Mouse (Mus musculus) heart, adult 18-20 months (tissue): ENCODE results near the gene Dnajc11. TPM values are rescaled to one million over a fixed set of nuclear protein-coding genes. Genes with fewer than 3 reads are reported as not detected.
A peak's percentile ranks its signal among the peaks of the same experiment; 100 is the strongest.

Experiments used
- DNase-seq, 2 experiments: peaks; one replicate each; pipeline ENCODE4 v3.0.0; 2021 to 2022; ENCODE audit warnings: mixed read lengths in 1 of 2
- long read RNA-seq, 2 experiments: library from polyadenylated mRNA; stranded (forward); transcript quantifications; one replicate each; pipeline ENCODE4 v2.0.0; 2021
- total RNA-seq, 2 experiments: library from RNA; stranded (reverse); gene quantifications; 2 replicates each; pipeline ENCODE4 v1.2.3; 2021

The Dnajc11 gene
- total RNA-seq = 100 to 1,000 TPM in 1 of 2 experiments, 10 to 100 TPM in 1; 81.4 to 103 TPM
- long read RNA-seq, experiment 1, transcript Dnajc11-201 (16 exons, 3,151 nt) = major isoform, 88 of 114 reads
- long read RNA-seq, experiment 1, partial matches to known transcripts = 5 of 114 reads
- long read RNA-seq, experiment 1, other reads (novel, unspliced or antisense) = 19 of 114 reads
- long read RNA-seq, experiment 2, transcript Dnajc11-201 (16 exons, 3,151 nt) = major isoform, 34 of 54 reads
- long read RNA-seq, experiment 2, partial matches to known transcripts = 1 of 54 reads
- long read RNA-seq, experiment 2, other reads (novel, unspliced or antisense) = 19 of 54 reads

DNA sequence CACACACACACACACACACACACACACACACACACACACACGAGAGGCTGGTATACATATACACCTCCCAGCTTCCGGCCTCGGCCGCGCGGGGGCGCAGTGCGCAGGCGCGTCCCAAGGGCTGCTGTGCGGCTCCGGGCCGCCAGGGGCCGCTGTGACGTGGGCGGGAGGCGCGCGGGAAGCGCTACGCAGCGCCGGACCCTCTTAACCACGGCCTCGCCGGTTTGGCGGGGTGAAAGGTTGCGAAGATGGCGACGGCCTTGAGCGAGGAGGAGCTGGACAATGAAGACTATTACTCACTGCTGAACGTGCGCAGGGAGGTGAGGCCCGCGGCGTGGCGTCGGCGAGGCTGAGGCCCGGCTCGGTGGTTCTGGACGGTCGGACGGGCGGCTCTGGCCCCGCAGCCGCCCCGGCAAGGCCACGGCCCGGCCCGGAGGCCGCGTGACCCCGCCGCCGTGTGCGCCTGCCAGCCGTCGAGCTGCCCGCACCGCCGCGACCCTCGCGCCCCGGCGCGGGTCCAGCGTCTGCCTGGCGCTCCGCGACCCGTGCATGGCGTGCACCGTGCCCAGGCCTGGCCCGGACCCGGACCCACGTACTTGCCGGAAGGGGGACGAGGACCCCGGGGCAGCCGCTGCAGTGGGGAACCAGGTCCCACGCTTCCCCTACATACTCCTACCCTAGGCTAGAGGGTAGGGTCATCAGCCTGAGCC is at the start of gene Dnajc11:
TSS of gene Dnajc11 (plus strand) at position 187 of the 710 bp plus-strand sequence.
- peak; percentile 93 to 95 for DNase-seq

- no peak for DNase-seq
Observed at GRCm38 (mm10) chr4:151893241-151893640, 40.2 kb upstream of the Dnajc11 start.

- DNase-seq = no peak
Observed at GRCm38 (mm10) chr4:151894926-151895325, 38.6 kb upstream of the Dnajc11 start.

DNA sequence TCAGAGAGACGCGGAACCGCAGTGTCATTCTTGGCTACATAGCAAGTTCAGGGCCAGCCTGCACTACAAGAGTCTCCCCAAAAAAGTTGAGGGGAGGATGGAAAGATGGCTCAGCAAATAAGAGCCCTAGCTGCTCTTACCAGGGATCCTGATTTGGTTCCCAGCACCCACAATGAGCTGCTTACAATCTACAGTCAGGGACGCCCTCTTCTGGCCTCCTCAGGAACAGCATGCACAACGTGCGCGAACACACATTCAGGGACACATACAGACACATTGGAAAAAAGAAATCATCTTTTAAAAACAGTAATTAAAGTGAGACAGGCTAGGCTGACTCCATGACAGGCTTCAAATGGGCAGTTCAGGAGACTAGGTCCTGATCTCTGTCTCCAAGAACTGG is 37.9 kb upstream of the Dnajc11 start:
- no peak for DNase-seq

DNA sequence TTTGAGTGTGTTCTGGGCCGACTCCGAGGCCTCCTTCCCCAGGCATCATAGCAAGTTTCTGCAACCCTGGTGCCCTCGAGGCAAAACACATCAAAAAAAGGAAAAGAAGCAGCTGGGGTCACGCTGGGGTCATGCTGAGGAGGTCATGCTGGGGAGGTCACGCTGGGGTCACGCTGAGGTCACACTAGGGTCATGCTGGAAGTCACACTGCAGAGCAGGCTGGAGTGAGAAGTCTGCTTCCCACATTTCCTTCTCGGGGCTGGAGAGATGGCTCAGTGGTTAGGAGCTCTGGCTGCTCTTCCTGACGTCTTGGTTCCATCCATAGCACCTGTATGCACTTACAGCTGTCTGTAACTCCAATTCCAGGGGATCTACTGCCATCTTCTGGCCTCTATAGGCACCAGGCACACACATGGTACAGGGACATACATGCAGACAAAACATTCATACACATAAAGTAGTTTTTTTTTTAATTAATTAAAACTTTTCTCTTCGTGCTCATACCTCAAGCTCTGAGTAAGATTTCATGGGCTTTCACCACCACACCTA is 36.3 kb upstream of the Dnajc11 start:
- no peak for DNase-seq

DNA sequence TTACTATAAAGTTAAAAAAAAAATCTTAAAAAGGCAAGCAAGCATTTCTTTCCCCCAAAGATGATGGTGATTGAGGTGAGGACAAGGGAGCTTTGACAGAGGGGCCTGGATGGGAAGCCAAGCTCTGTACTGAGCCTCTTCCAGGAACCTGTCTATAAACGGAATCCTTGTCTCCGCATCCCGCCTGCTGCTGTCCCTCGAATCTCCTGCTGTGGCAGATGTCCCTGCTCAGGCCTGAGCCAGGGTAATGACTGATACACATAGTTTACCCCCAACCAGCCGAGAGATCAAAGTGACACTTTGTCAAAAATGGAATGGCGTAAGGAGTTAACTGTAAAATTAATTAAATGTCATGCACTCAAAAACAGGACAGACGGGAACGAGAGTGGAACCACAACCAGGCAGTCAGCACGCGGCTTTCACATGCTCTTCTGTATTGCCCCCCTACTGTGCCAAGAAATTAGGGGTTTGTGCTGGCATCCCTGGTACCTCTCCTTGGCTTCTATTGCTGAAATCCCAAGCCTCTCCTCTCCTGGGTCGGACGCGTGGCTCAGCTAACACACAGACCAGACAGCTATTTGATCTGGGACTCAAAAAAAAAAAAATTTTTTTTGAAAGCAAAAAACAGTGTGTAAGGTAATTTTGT is 34.8 kb upstream of the Dnajc11 start:
- DNase-seq = peak; percentile 18 to 42

- no peak for DNase-seq
Observed at GRCm38 (mm10) chr4:151899707-151900384, 33.6 kb upstream of the Dnajc11 start.

- no peak for DNase-seq
Observed at GRCm38 (mm10) chr4:151900735-151901134, 32.8 kb upstream of the Dnajc11 start.

GRCm38 (mm10) chr4:151901422-151901821 is 32.1 kb upstream of the Dnajc11 start:
- DNase-seq = peak; percentile 38 to 56

GRCm38 (mm10) chr4:151902046-151902688 is 31.3 kb upstream of the Dnajc11 start:
- DNase-seq = no peak

DNA sequence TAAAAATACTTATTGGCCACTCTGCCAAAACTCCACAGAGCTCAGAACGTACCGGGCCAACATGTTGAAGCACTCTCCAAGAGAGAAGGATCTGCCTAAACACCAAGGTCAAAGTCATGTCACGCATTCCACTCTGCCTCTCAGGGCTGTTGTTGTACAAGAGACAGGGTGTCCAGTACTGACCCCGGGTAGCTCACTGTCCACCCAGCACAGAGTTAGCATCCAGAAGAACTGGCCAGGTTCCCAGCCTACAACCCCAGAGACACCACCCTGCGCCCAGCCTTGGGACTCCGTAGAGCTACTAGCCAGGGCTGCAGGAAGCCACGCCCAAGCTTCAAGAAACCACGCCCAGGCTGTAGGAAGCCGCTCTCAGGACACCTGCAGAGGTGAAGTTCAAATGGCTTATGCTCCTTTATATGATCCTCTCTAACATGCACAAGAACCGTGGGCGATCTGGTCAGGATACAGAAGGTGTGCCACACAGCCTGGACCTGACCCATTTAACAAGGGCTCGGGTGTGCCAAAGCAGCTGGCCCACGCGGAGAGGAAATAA is 30.7 kb upstream of the Dnajc11 start:
- DNase-seq = peak; percentile 90 to 97

DNA sequence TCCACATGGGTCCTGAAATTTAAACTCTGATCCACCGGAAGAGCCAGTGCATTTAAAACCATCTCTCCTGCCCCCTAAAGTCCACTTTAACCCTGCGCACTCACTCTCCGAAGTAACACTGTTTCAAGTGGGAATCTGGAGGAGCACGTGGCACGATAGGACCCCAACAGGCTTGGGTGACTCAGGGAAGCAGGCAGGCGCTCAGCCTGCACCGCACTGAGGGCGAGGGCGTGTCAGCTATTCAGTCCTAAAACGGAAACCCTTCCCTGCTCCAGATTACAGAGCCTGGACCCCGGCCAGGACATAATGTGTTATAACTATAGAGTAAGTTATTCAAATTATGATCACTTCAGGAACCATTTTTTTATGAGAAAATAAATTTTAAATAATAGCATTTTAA is 29.4 kb upstream of the Dnajc11 start:
- DNase-seq = peak; percentile 74 to 84

DNA sequence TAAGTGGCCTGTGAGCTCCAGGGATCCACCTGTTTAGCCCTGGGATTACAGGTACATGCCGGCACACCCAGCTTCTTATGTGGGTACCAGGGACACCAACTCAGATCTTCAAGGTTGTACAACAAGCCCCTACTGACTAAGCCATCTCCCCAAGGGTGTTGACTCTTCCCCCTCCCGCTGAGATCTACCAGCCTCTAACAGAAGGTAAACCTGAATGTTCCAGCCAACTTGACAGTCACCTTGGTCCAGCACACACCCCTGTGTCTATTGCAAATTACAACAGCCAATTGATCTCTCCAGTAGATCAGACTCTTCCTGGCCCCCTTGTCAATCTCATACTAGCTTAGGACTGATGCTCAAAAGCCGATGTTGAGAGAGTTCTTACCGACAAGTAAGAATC is 27.9 kb upstream of the Dnajc11 start:
- no peak for DNase-seq

- peak; percentile 40 to 41 for DNase-seq
Observed at GRCm38 (mm10) chr4:151907577-151908343, 25.7 kb upstream of the Dnajc11 start.

GRCm38 (mm10) chr4:151908809-151909208 is 24.7 kb upstream of the Dnajc11 start:
- no peak for DNase-seq

DNA sequence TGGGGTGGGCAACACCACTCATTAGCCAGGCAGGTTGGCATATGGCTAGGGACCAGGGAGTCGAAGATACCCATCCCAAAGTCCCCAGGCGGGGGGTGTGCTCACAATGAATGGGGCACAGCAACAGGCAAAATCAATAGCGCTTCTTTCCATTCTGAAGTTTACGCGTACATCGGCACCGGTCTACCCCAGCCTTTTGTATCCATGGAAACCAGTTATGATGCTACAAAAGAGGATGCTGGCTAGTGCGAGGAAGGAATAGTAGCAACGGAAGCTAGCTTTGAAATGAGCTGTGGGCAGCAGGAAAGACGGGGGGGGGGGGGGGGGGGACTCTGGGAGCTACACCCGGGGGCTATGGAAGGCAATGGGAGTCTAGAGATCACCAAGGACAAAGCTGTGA is 17.2 kb upstream of the Dnajc11 start:
- no peak for DNase-seq

DNA sequence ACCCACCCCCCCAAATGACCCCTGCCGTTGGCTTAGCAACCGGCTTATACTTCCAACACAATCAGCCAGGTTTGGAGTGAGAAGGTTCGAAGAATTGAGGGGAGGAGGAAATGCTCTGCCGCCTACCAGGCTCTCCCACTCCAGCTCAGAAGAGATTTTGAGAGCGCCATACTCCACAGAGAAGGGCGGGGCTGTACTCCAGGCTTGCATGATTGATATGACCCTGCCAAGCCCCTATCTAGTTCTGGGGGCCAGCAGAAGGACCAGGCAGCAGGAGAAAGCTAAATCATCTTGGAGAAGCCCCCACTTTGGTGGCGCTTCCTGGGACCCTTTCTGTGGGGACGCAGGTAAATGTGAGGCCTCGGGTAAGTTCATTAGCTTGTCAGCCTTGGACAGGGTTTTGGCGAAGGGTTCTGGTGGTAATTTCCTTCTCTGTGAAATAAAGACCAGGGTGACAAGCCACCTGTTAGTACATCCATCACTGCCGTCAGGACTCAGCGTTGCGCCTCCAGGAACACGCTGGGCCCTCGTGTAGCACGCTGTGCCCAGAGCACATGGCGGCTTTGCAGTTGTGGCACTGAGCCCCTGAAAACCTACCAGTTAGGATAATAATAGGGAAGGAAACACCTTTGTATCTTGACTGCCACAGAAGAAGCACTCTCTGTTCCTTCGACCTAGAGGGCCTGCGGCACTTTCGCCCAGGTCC is 14.2 kb upstream of the Dnajc11 start:
- no peak for DNase-seq

DNA sequence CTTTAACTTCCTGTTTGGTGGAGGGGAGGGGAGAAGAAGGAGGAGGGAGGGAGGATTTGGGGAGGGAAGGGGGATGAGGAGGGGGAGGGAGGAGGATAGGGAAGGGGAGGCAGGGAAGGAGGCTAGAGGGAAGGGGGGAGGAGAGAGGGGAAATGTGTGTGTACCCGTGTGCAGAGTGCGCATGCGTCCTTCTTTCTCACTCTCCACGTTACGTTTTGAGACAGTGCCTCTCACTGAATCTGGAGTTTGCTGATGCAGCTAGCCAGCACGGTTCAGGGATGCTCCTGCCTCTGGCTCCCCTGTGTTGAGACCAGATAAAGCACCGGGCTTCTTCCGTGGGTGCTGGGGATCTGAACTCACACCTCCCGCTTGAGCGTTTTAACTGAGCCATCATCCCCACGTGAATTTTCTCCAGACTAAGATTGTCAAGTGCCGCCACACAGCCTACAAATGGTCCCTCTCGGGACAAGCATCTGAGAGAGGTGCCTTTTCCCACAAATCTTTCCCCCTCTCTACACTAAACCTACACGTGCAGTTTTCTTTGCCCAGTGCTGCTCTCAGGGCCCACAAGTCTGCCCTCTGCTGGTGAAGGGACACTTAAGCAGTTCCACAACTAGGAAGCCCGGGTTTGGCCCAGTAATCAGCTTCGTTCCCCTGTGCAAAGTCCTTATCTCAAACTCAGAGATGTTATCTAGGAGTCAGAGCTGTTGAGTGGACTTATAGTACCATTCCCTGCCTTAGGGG is 13.4 kb upstream of the Dnajc11 start:
- DNase-seq = peak; percentile 63 to 82

GRCm38 (mm10) chr4:151922124-151922523 is 11.4 kb upstream of the Dnajc11 start:
- DNase-seq = no peak
